Mouse (Mus musculus): ENCODE results near the gene 1700025C18Rik.

1700025C18Rik gene

GRCm38 (mm10) chr2:165034131-165035057 lies 56.2 kb downstream of the 1700025C18Rik start, which contains the start of gene Ncoa5:
Ncoa5 (minus strand) TSS chr2:165034867.
- peak; percentile 97 for DNase-seq

GRCm38 (mm10) chr2:165033306-165033705 lies 57.2 kb downstream of the 1700025C18Rik start:
- no peak for DNase-seq

- DNase-seq: no peak
Measured at GRCm38 (mm10) chr2:165032533-165032932, 58.0 kb downstream of the 1700025C18Rik start.

Measured in layer of hippocampus, adult 9-11 months (tissue).